Mouse (Mus musculus): Measurements from ENCODE around the gene Il1rl2.

Il1rl2 gene

GRCm38 (mm10) chr1:40380990-40381389 is 56.6 kb downstream of the Il1rl2 start:
- DNase-seq, result no peak

- DNase-seq, result no peak
Observed at GRCm38 (mm10) chr1:40382841-40383240, 58.4 kb downstream of the Il1rl2 start.

- DNase-seq, result no peak
Observed at GRCm38 (mm10) chr1:40384931-40385545, 60.6 kb downstream of the Il1rl2 start.

GRCm38 (mm10) chr1:40391374-40391773 is 67.0 kb downstream of the Il1rl2 start:
- no peak for DNase-seq

- no peak for DNase-seq
Observed at GRCm38 (mm10) chr1:40392535-40392934, 68.1 kb downstream of the Il1rl2 start.

GRCm38 (mm10) chr1:40393214-40393613 is 68.8 kb downstream of the Il1rl2 start:
- DNase-seq, result no peak

- no peak for DNase-seq
Observed at GRCm38 (mm10) chr1:40399639-40400038, 75.2 kb downstream of the Il1rl2 start.

- DNase-seq, result no peak
Observed at GRCm38 (mm10) chr1:40404682-40405081, 80.3 kb downstream of the Il1rl2 start.

- DNase-seq, result no peak
Observed at GRCm38 (mm10) chr1:40409882-40410281, 85.5 kb downstream of the Il1rl2 start.

GRCm38 (mm10) chr1:40413039-40413438 is 88.6 kb downstream of the Il1rl2 start:
- DNase-seq, result no peak

- DNase-seq, result no peak
Observed at GRCm38 (mm10) chr1:40414276-40414675, 89.9 kb downstream of the Il1rl2 start.

- DNase-seq, result no peak
Observed at GRCm38 (mm10) chr1:40414863-40415656, 90.7 kb downstream of the Il1rl2 start.

GRCm38 (mm10) chr1:40417034-40417433 is 92.6 kb downstream of the Il1rl2 start:
- no peak for DNase-seq
